Mouse (Mus musculus) cortical plate, adult 2 months (tissue): ENCODE results near the gene E2f7. TPM values are rescaled to one million over a fixed set of nuclear protein-coding genes. Genes with fewer than 3 reads are reported as not detected.

Experiments used
- H3K27ac ChIP-seq: fragments of 200-500 bp; 2 replicates; pipeline ENCODE4 v1.5.1; 2012; ENCODE audit warnings: low read length, control low read depth, inconsistent platforms; ENCODE audit not compliant: insufficient read depth
- H3K4me1 ChIP-seq: fragments of 200-500 bp; 2 replicates; pipeline ENCODE4 v1.6.1; 2011; ENCODE audit warnings: low read length; ENCODE audit not compliant: control insufficient read depth, insufficient read depth
- H3K4me3 ChIP-seq: fragments of 200-500 bp; 2 replicates; pipeline ENCODE4 v1.5.1; 2011; ENCODE audit warnings: mild to moderate bottlenecking, low read length, control low read depth; ENCODE audit not compliant: insufficient read depth
- CTCF ChIP-seq: fragments of 200-500 bp; IDR thresholded peaks from 2 replicates; pipeline ENCODE4 v1.5.1; 2011; ENCODE audit warnings: mild to moderate bottlenecking, control low read depth, low read length; ENCODE audit not compliant: insufficient read depth; ENCODE audit errors: extremely low read depth
- POLR2A ChIP-seq: fragments of 200-500 bp; IDR thresholded peaks from 2 replicates; pipeline ENCODE4 v1.6.1; 2011; ENCODE audit warnings: mild to moderate bottlenecking, low read length, control low read depth; ENCODE audit not compliant: insufficient read depth; ENCODE audit errors: extremely low read depth
- polyA plus RNA-seq: library from polyadenylated mRNA; depleted of rRNA; stranded (reverse); fragments of >200 nt; gene quantifications from 2 replicates; pipeline ENCODE4 v1.2.3, GENCODE M21; 2012

E2f7 gene
- polyA plus RNA-seq, 1 experiment = 0.13 TPM

DNA sequence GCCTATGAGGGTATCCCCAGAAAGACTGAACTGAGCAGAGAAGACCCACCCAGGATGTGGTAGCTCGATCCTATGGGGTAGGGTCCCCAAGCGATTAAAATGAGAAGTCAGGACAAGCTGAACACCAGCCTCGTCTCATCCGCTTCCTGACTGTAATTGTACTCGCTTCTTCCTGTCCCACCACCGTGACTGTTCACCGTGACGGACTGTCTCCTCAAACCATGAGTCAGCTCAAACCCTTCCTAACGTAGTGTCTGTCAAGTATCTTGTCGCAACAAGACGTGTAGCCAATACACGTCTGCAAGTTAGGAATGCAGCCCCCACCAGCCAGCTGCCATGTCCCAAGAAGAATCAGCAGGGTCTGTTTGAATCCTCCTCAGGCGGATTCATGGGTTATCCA is 18.2 kb downstream of the E2f7 start:
- no peak overlapping the region for H3K27ac ChIP-seq
- no peak overlapping the region for H3K4me3 ChIP-seq
- no peaks in the 10 kb centered on the region for H3K4me1 ChIP-seq
- TF ChIP-seq CTCF (no peak), POLR2A (no peak)

DNA sequence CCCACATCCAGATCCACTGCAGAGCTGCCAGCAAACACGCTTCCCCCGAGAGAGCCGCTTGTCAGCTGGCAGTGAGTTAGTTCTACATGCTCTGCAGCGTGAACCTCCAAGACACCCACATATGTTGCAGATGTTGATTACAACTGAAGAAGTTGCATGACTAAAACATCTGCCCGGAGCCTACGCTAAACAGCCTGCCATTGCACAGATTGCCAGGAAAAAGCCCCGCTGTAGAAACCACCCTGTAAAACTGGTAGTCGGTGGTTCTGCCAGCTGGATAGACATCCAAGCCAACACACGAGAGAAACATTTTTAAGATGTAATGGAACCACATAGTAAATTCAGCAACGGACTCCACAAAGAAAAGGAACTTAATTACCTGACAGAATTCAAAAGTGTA is 24.3 kb downstream of the E2f7 start:
- no peak for TF ChIP-seq POLR2A
- no peak for TF ChIP-seq CTCF

DNA sequence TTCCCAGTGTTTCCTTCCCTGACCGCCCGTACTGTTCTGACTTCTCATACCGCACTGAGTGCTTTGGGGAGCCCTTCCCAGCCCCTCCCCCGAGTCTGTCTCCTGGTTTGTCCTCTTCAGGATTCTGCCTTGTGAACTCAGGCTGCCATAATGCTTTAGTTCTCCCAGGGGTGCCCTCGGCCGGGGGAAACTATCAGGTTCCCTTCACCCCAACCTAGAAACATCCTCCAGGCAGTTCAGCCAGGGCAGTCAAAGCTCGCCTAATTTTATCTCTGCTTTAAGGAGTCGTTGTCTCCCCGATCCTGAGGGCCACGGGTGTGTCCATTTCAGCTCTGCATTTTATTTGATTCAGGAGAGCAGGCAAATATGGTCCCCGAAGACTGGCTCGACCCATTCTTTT is 28.0 kb downstream of the E2f7 start:
- Histone ChIP-seq H3K4me1 (no peaks in the 10 kb centered on the region), H3K27ac (no peak overlapping the region), H3K4me3 (no peak overlapping the region)
- TF ChIP-seq POLR2A = no peak
- TF ChIP-seq CTCF = no peak

More for the DNA sequence above, 24.3 kb downstream of the E2f7 start:
- Histone ChIP-seq H3K27ac (no peak overlapping the region), H3K4me1 (no peaks in the 10 kb centered on the region), H3K4me3 (no peak overlapping the region)

DNA sequence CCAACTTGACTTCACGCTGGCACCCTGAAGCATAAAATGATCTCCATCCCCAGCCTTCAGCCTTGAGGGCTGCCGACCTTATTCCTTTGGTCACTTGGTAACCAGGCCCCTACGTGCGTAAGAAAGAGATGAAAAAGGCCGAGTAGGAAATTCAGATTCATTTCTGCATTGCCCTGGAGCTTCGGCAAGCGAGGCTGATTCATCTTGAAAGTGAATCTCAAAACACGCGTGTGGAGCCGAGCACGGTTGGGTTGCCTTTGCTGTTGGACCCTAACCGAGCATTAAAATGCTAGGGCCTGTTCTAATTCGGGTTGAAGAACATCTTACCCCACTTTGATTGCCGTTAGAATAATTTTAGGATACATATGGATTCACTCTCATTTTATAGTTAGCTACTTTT is 28.6 kb downstream of the E2f7 start:
- no peak overlapping the region for H3K4me3 ChIP-seq
- TF ChIP-seq CTCF (no peak), POLR2A (no peak)
- no peaks in the 10 kb centered on the region for H3K4me1 ChIP-seq
- no peak overlapping the region for H3K27ac ChIP-seq

DNA sequence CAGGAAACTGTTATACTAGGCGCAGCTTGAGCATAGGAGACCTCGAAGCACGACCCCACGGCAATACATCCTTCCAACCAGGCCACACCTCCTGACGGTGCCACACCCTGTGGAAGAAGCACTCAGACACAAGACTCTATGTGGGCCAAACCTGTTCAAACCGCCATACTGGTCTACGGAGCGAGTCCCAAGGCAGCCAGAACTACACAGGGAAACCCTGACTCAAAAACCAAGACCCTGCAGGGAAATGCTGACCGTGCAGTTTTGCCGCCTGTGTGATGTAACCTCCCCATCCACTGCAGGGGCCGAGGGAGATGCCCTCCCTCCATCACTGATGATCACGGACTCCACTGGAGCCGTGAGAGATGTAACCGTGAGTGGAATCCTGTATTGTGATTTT is 36.5 kb downstream of the E2f7 start:
- no peak for TF ChIP-seq POLR2A
- TF ChIP-seq CTCF = no peak
- Histone ChIP-seq H3K4me3 (no peak overlapping the region), H3K27ac (no peak overlapping the region), H3K4me1 (no peaks in the 10 kb centered on the region)

DNA sequence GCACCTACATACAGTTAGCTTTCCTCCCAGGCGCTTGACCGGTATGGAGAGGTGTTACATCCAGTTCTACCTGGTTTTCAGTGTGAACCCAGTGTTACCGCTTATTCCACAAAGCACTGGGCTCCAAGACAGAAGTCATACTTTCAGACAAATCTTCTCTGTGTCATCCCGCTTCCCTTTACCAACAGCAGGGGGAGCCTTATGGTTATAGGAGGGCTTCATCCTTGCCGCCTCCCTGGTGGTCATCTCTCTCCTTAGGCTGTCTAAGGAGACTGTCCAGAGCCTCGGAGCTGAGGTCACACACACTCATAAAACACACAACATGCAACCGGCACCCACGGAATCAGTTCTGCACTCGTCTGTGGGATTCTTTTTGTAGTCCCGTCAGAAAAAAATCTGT is 37.4 kb downstream of the E2f7 start:
- no peak overlapping the region for H3K4me3 ChIP-seq
- TF ChIP-seq POLR2A (no peak), CTCF (peak; percentile 14; the same call in 1 of the 2 replicates)
- H3K4me1 ChIP-seq = no peaks in the 10 kb centered on the region
- H3K27ac ChIP-seq = no peak overlapping the region

DNA sequence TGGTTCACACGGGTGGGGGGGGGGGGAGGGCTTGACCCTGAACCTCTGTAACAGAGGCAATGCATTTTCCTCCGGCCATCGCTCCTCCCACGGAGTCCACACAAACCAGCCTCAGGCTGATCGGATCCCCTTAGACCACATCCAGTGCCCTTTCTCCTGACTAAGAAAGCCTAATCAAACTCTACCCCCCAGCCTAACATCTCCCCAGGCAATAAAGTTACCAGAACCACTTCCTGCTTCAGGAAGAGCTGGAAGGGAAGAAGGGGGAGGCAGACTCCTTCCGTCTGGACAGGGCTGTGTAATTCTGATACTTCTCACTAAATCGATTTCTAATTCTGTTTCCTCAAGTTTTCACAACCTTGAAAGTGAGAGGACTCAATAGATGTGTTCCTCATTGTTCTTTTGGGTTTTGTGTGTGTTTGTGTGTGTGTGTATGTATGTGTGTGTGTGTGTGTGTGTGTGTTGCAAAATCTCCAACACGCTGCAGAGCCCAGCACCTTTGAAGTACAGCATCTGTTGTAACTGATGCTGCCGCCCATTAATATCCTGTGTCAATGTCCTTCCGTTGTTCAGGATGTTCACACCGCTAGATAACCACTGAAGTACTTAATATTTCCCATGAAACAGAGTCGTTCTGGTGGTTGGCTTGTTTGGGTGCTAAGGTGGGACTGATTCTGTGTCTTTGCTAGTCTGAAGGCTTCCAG is 43.0 kb downstream of the E2f7 start:
- Histone ChIP-seq H3K4me1 (no peaks in the 10 kb centered on the region), H3K4me3 (no peak overlapping the region), H3K27ac (no peak overlapping the region)
- TF ChIP-seq CTCF (no peak), POLR2A (no peak)

DNA sequence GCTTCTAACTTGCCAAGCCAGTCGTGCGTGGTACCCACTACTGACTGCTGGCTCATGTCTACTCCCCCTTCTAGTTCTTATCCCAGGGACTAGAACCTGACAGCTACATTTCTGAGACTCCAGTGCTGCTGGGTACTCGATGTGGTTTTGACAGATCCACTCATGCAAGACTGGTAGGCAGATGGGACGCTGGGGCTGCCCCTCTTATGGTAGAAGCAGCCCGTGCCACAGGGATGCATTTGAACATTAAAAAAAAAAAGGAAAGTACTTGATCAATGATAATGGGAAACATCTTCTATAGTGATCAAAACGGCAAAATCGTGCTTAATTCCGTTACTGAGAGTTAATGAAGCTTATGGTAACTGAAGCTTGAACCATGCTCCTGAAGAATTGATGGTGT is 44.4 kb downstream of the E2f7 start:
- no peak overlapping the region for H3K27ac ChIP-seq
- H3K4me1 ChIP-seq = no peaks in the 10 kb centered on the region
- H3K4me3 ChIP-seq = no peak overlapping the region
- TF ChIP-seq POLR2A = no peak
- no peak for TF ChIP-seq CTCF

DNA sequence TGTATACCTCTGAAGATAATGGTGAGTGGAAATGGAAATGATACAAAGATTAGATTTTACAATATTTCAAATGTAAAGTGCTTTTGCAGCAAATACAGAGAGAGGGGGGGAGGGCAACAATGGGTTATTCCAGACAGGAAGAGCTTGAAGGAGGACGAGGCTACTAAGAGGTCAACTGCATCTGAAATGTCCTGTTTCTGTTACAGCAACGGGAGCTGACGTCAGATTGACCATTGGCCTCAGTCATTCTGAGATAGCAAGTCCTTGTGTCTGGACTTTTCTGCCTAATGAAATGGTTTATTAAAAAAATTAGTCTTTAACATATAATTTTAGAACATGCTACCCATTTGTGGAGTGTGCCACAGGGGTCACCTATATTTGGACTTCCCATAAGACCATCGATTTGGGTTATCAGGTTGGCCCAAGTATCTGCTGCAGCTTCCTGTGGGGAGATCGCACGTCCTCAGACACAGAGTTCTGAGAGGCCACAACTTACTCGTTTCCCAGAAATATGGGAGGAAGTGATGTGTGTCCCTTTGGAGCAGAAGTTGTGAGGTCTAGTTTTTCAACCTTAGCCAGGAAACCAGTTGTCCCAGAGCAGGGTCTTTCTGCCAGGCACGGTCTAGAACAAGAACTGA is 48.0 kb downstream of the E2f7 start:
- Histone ChIP-seq H3K27ac (no peak overlapping the region), H3K4me3 (no peak overlapping the region), H3K4me1 (no peaks in the 10 kb centered on the region)
- TF ChIP-seq POLR2A (no peak), CTCF (no peak)

DNA sequence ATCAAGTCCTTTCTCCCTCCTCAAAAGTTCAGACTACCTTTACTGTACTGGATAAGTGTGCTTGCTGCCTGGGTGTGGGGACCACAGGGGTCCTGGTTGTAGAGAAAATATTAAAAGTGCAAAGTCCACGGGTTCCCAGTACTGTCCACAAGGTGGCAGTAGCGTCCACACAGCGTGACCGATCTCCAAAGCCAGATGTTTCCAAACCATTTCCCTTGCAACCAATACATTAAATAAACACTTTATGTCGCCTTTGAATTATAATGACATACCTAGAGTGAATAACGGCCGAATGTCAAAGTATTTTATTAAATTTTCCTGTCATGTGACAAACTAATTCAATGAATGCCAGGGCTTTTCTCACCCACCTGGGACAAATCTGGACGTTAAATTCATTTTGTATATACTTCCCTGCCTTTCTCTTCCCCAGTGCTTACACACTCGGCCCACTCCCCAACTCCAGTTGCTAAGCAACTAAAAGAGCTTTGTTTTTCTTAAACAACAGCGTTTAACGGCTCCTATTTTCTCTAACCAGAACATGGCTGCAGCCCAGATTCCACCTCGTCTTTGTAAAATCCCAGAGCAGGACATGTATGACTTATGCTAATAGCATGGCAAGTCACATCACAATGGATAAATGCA is 49.4 kb downstream of the E2f7 start:
- H3K27ac ChIP-seq = no peak overlapping the region
- H3K4me3 ChIP-seq = no peak overlapping the region; the same call in 1 of the 2 replicates
- TF ChIP-seq CTCF (peak; percentile 85), POLR2A (no peak)
- no peaks in the 10 kb centered on the region for H3K4me1 ChIP-seq
